Mouse (Mus musculus) small intestine, adult 2 months (tissue): ENCODE results near the gene Stam2. TPM values are rescaled to one million over a fixed set of nuclear protein-coding genes. Genes with fewer than 3 reads are reported as not detected.

Source experiments
- H3K27ac ChIP-seq: fragments of 200-500 bp; 2 replicates; pipeline ENCODE4 v1.5.1; 2012; ENCODE audit warnings: low read depth, low read length, control low read depth, inconsistent platforms; ENCODE audit not compliant: insufficient read depth
- H3K27me3 ChIP-seq: fragments of 200-500 bp; 2 replicates; pipeline ENCODE4 v1.6.1; 2012; ENCODE audit warnings: mild to moderate bottlenecking, moderate library complexity, low read length, inconsistent platforms; ENCODE audit not compliant: control insufficient read depth, insufficient read depth
- H3K36me3 ChIP-seq: fragments of 200-500 bp; 2 replicates; pipeline ENCODE4 v1.6.1; 2012; ENCODE audit warnings: mild to moderate bottlenecking, low read length, control low read depth, inconsistent platforms; ENCODE audit not compliant: control insufficient read depth, insufficient read depth
- H3K4me1 ChIP-seq: fragments of 200-500 bp; 2 replicates; pipeline ENCODE4 v1.6.1; 2012; ENCODE audit warnings: low read length, inconsistent platforms, mixed read lengths; ENCODE audit not compliant: control insufficient read depth, insufficient read depth, insufficient read length
- H3K4me3 ChIP-seq: fragments of 200-500 bp; 2 replicates; pipeline ENCODE4 v1.5.1; 2012; ENCODE audit warnings: low read depth, mild to moderate bottlenecking, control low read depth, inconsistent platforms, low read length, moderate library complexity
- CTCF ChIP-seq: fragments of 200-500 bp; IDR thresholded peaks from 2 replicates; pipeline ENCODE4 v1.5.1; 2012; ENCODE audit warnings: low read depth, mild to moderate bottlenecking, control low read depth, inconsistent platforms, low read length, moderate library complexity, mixed read lengths; ENCODE audit not compliant: insufficient replicate concordance, insufficient read length; ENCODE audit errors: extremely low read depth
- POLR2A ChIP-seq: fragments of 200-500 bp; IDR thresholded peaks from 2 replicates; pipeline ENCODE4 v1.6.1; 2012; ENCODE audit warnings: low read depth, mild to moderate bottlenecking, control low read depth, inconsistent platforms, low read length, moderate library complexity
- WGBS: fragments of 180-500 bp; shearing (Covaris S2); methylation state at CpG from one replicate; pipeline ENCODE4 v1.1.7; 2018; 5-methylcytosine and 5-hydroxymethylcytosine counted together
- polyA plus RNA-seq: library from polyadenylated mRNA; depleted of rRNA; stranded (reverse); fragments of >200 nt; gene quantifications from 2 replicates; pipeline ENCODE4 v1.2.3, GENCODE M21; 2012; rRNA removed

The Stam2 gene
- 4.3 and 8.0 TPM in 2 replicates for polyA plus RNA-seq

- Histone ChIP-seq H3K4me1 (no peaks in the 10 kb centered on the region; the same call in 1 of the 2 replicates), H3K27me3 (no peaks in the 10 kb centered on the region), H3K27ac (peak within 1 kb of the TSS; percentile 94), H3K4me3 (peak within 1 kb of the TSS; percentile 76), H3K36me3 (no peaks in the 10 kb centered on the region)
- no peak for TF ChIP-seq CTCF
- WGBS, result 6% methylated on average over 54 of the region's 54 CpGs
Measured at GRCm38 (mm10) chr2:52742256-52743158, at the start of gene Stam2. TSS of gene Stam2 (minus strand) at chr2:52742281.

GRCm38 (mm10) chr2:52785106-52785721, 43.1 kb upstream of the Stam2 start:
- no peak overlapping the region for H3K4me3 ChIP-seq
- 30% methylated on average over 3 of the region's 3 CpGs for WGBS
- H3K27me3 ChIP-seq, result no peaks in the 10 kb centered on the region
- no peaks in the 10 kb centered on the region for H3K4me1 ChIP-seq
- TF ChIP-seq CTCF, result no peak
- no peak for TF ChIP-seq POLR2A
- no peaks in the 10 kb centered on the region for H3K36me3 ChIP-seq
- no peak overlapping the region for H3K27ac ChIP-seq

DNA sequence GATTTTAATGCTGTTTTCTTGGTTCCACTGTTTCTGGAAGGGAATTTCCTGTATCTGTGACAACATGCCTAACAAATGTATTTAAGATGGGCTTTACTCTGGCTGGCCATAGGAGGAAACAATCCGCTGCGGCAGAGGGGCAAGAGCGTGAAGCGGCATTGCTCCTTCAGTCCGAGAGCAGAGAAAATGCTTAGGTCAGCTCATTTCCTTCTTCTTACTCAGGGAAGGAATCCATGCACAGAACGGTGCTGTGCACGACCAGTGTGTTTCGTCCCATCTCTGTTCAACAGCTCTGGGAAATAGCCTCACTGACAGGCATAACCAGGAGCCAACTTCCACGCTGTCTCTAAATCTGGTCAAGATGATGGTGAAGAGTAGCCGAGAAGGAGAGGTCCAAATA, 37.9 kb upstream of the Stam2 start:
- Histone ChIP-seq H3K4me3 (no peak overlapping the region), H3K4me1 (no peaks in the 10 kb centered on the region), H3K36me3 (no peaks in the 10 kb centered on the region), H3K27ac (no peak overlapping the region), H3K27me3 (no peaks in the 10 kb centered on the region)
- TF ChIP-seq POLR2A, result no peak
- no peak for TF ChIP-seq CTCF
- 85% methylated on average over 10 of the region's 10 CpGs for WGBS

- no peak overlapping the region for H3K27ac ChIP-seq
- H3K4me3 ChIP-seq, result no peak overlapping the region
Measured at GRCm38 (mm10) chr2:52779381-52779780, 37.3 kb upstream of the Stam2 start.

DNA sequence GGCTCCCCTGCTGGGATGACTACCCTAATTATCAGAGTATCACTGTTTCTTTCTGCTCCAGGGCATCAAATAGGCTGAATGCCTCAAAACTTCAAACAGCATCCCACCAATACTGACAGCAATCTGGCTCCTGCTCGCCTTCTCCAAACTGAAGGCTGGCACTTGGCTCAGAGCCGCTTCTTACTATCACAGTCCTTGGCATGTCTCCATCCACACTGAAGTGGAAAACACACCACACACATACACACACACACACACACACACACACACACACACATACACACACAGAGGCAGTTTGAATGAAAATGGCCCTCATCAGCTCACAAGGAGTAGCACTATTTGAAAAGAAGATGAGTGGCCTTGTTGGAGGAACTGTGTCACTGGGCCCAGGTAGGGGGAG, 35.8 kb upstream of the Stam2 start:
- Histone ChIP-seq H3K4me3 (no peak overlapping the region), H3K4me1 (no peaks in the 10 kb centered on the region), H3K27me3 (no peaks in the 10 kb centered on the region), H3K27ac (no peak overlapping the region), H3K36me3 (no peaks in the 10 kb centered on the region)
- WGBS, result 82% methylated on average over 2 of the region's 2 CpGs
- no peak for TF ChIP-seq POLR2A
- no peak for TF ChIP-seq CTCF

More at GRCm38 (mm10) chr2:52779381-52779780, 37.3 kb upstream of the Stam2 start:
- H3K36me3 ChIP-seq, result no peaks in the 10 kb centered on the region
- H3K27me3 ChIP-seq, result no peaks in the 10 kb centered on the region
- 73% methylated on average over 9 of the region's 9 CpGs for WGBS
- no peak for TF ChIP-seq POLR2A
- no peak for TF ChIP-seq CTCF
- no peaks in the 10 kb centered on the region for H3K4me1 ChIP-seq

GRCm38 (mm10) chr2:52774373-52774772, 32.3 kb upstream of the Stam2 start:
- Histone ChIP-seq H3K27ac (no peak overlapping the region), H3K27me3 (no peaks in the 10 kb centered on the region), H3K4me1 (no peaks in the 10 kb centered on the region), H3K4me3 (no peak overlapping the region), H3K36me3 (no peaks in the 10 kb centered on the region)
- 69% methylated on average over 1 of the region's 1 CpGs for WGBS
- TF ChIP-seq POLR2A, result no peak
- no peak for TF ChIP-seq CTCF

GRCm38 (mm10) chr2:52772774-52773393, 30.8 kb upstream of the Stam2 start:
- H3K27me3 ChIP-seq, result no peaks in the 10 kb centered on the region
- no peak overlapping the region for H3K4me3 ChIP-seq
- no peaks in the 10 kb centered on the region for H3K36me3 ChIP-seq
- H3K4me1 ChIP-seq, result no peaks in the 10 kb centered on the region
- 56% methylated on average over 5 of the region's 5 CpGs for WGBS
- no peak for TF ChIP-seq CTCF
- no peak for TF ChIP-seq POLR2A
- no peak overlapping the region for H3K27ac ChIP-seq
